Mouse (Mus musculus) adrenal gland, adult 2 months (tissue): ENCODE measurements around the gene Cps1. TPM values are rescaled to one million over a fixed set of nuclear protein-coding genes. Genes with fewer than 3 reads are reported as not detected.

Experiments used
- DNase-seq: peaks from one replicate; pipeline ENCODE4 v3.0.0; 2021
- long read RNA-seq: library from polyadenylated mRNA; stranded (forward); transcript quantifications from one replicate; pipeline ENCODE4 v2.0.0, GENCODE M21; 2021
- polyA plus RNA-seq: library from polyadenylated mRNA; depleted of rRNA; stranded (reverse); fragments of >200 nt; gene quantifications from 2 replicates; pipeline ENCODE4 v1.2.3, GENCODE M21; 2012; rRNA removed
- total RNA-seq, 2 experiments: library from RNA; stranded (reverse); gene quantifications; 2 replicates each; pipeline ENCODE4 v1.2.3; 2021

Cps1 gene
- total RNA-seq (1 to 10 TPM in 1 of 2 experiments, under 1 TPM in 1; 0.14 to 6.0 TPM), polyA plus RNA-seq (0.10 TPM in 1 of 2 replicates, not detected in the other)
- long read RNA-seq: 0 reads

DNA sequence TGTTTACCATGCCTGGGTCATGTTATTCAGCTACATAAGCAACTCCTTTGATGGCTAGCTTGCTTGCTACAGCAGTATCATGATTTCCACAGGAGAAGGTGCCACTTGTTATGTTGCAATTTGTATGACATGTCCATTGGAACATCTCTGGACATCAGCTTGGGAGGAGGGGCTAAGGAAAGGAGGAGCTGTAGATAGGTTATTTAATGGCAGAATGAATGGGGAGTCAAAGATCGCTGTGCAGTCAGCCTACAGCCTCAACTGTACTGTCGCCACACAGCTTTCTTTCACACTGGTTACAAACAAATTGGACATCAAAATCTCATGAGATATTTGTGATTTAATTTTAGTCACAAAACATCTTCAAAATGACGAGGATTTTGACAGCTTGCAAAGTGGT, at the start of gene Cps1:
Gene Cps1, plus strand, starts transcription at position 230 of the 400 bp plus-strand sequence.
- DNase-seq: no peak

DNA sequence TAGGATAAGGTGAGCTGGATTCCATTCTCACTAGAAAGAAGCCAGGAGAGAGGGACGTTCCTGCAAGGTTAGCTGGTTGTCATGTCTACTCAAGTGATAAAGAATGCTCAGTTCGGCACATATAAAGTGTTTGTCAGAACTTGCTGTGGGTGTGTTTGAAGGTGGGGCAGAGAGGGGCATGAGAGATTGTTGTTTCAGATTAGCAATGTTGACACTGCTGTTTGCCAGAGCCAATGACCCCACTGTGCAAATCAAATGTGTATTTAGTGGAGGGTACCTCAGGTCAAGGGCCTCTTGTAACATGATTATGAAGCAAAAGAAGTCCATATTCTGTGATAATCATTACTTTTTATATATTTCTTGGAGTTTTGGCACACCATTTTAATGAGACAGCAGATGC, 45.1 kb upstream of the Cps1 start:
- no peak for DNase-seq

- DNase-seq: no peak
These were observed 44.2 kb upstream of the Cps1 start for GRCm38 (mm10) chr1:67078666-67079065.

GRCm38 (mm10) chr1:67079146-67079545, 43.7 kb upstream of the Cps1 start:
- no peak for DNase-seq

- no peak for DNase-seq
These were observed 30.4 kb upstream of the Cps1 start for GRCm38 (mm10) chr1:67092473-67092872.

GRCm38 (mm10) chr1:67099215-67099614, 23.6 kb upstream of the Cps1 start:
- no peak for DNase-seq

- DNase-seq: no peak
These were observed 19.2 kb upstream of the Cps1 start for GRCm38 (mm10) chr1:67103476-67104248.

DNA sequence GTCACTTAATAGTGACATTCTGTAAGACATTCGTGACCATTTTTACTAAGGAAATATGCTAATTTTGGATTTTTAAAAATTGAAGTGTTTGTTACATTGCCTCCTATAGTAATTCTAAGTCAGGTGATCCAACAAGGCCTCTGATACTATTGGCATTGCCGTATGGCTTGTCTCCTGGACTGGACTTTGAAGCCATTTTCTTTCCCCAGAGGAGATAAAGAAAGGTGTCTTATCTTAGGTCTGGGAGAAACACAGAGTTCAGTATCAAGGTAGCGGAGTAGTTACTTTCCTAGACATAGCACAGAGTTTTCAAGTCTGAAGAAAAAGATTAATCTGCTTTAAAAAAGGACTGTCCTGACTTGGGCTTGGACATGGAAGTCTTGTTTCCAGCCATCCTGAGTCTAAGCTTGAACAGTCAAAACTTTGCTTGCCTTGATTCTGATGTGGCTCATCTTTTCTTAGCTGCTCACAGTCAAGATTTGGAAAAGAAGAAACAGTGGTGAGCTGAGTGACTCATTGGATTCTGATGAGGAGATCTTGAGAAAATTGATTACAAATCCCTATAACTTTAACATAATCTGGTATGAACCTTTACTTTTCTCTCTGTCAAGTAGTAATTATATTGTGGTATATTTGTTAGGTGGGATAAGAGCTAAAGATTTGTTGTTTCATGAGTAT, 11.1 kb upstream of the Cps1 start:
- no peak for DNase-seq

DNA sequence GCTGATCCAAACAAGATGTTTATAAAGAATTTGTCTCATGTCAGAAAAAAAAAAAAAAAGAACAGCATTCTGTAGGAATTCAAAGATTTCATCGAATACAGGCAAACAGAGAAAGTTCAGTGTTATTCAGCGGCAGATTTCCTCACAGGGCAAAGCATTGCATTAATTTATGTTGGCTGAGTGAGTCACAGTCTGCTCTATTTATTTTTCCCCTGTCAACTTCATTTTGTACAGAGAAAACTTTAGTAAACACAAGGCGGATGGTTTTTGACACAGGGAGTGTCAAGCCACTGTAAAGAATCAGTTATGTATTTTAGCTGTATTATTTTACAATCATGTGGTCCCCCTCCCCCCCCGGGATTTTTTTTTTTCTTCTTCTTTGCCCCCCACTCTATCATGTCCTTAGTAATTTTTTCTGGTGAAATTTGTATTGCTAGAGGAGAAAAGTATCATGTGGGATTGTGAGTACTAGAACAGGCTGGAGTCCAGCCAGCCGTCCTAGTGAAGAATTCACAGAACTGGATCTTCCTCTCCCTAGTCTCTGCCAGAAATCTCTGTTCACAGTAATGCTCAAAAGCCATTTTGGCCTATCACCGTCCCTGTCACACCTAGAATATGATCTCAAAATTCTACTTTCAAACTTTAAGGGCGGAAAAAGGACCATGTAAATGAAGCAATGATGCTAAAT, 9.3 kb upstream of the Cps1 start:
- peak; percentile 23 for DNase-seq

DNA sequence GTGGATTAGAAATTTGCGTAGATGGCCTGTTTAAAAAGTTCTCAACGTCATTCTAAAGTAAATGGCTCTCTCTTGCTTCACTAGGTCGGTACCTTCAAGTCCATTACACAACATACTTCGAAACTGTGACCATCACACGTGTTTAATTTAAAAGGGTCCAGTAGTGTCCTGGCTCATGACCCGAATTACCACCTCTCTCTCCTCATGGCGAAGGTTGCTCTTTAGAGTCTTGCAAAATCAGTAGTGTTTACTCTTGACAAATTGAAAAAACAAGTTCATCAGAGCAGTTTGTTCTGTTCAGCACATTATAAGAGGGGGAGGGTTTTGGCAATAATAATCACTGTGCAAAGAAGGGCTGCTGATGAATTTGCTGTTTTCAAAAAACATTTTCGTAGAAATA, 6.3 kb upstream of the Cps1 start:
- no peak for DNase-seq

DNA sequence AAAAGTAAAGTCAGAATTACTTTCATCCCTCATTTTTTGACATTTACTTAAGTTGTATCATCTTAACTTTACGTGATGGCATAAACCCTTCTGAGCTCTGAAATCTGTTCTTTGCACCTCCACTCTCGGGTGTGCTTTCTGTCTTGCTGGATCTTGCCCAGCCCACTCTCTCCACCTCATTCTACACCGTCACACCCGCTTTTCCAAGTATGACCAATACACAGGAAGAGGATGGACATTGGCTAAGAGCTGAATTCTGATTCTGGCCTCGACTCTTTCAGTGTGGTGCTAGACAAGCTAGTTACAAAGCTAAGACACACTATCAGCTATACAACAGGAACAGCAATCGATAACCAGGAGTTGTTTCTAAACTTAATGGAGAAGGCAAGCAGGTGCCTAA, 5.0 kb upstream of the Cps1 start:
- DNase-seq: no peak

DNA sequence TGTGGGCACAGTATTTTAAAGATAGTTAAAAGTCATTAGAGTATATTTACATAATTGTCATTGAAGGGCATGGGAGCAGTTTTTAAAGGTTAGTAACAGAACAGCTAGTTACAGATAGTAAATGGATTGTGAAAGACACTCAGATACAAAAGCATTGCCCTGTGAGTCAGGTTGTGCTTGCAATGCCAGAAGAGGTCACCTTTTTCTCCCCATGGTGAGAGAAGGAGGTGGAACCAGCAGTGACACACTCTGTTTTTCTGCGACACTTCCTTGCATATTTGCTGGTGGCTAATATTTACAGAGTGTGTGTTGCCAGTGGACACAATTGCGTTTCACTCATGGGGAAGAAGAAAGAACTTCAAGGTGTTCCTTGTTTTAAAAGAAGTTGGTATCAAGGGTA, 2.6 kb downstream of the Cps1 start:
- DNase-seq: peak; percentile 13

DNA sequence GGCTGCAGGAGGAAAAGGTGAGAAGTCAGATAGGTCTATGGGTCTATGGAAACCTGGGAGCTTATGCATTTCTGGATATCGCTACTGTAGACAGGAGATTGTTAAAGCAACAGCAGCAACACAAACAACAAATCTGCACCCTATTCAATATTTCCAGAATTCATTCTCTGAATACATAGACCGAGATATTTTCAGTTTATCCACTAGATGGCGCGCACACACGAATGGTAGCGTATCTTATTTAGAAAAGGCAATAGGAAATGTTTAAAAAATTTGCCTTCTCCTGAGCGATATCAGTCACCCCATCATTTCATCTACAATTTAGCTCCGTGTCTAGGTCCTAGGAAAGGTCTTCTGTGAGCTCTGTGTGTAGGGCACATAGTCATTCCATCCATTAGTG, 21.1 kb downstream of the Cps1 start:
- peak; percentile 6 for DNase-seq

- no peak for DNase-seq
These were observed 28.4 kb downstream of the Cps1 start for GRCm38 (mm10) chr1:67151246-67151645.

GRCm38 (mm10) chr1:67167283-67167682, 44.5 kb downstream of the Cps1 start:
- DNase-seq: no peak

DNA sequence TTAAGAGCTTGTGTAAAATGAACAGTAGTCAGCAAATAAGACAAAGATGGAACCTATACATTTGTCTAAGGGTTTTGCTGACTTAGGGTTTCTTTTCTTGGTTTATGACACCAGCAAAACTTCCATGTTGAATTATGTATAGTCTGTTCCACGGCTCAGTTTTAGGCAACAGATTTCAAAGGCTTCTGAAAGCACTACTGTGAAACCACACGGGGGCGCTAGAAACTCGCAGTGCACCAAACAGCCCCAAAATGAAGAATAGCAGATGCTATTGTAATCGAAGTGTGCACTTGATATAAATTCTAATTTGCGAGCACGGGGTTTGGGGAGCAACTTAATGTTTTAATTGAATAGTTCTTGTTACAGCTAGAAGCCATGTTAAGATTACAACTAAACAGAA, 58.3 kb downstream of the Cps1 start:
- peak; percentile 35 for DNase-seq

DNA sequence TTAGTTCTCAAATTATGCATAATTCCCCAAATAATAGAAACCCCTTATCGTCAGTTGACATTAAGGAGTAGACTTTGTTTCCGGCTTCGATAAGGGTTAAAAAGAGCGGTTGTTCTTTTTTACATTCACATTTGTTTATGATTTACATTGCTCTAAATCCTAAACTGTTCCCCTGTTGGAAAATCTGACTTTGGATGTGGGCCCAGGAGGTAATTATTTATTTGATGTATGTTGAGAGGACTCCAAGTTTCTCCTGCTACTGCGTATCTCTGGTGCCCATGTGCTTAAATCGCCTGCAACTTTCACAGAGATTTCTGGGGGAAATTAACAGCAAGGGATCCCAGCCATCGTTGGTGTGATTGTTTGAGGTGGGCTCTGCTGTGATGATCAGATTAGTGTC, 59.4 kb downstream of the Cps1 start:
- DNase-seq: no peak

DNA sequence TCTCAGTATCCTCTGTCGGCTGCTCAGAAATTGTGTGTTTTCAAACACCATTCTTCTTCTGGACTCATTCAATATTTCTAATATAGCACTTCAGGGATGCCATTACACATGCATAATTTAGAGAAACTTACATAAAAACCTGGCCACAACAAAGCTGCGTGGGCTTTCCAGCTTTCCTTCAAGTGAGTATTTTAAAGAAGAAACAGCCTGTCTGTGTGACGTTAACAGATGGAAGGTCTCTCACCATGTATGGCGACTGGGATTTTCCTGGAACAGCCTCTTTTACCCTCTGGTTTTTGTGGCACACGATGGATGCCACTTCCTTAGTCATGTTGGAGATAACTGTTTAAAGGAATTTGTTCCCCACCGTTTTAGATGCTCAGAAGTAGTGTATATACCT, 60.7 kb downstream of the Cps1 start:
- DNase-seq: no peak

DNA sequence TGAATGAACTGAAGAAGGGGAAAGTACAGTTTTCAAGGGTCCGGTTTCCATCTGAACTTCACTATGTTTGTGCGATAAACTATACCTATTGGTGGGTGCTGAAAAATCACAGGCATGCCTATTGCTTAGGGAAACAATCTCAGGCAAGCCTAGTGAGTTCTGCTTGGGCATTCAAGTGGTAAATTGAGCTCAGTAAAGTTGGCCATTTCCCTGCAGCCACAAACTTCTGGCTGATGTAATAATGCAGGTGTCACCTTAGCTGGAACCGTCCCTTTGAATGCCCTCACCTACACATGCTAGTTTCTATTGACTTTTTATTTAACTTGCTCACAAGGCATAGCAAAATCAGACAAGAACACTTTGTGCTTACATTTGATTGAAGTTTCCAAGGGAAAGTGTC, 61.3 kb downstream of the Cps1 start:
- no peak for DNase-seq

GRCm38 (mm10) chr1:67197335-67197734, 74.5 kb downstream of the Cps1 start:
- DNase-seq: no peak

DNA sequence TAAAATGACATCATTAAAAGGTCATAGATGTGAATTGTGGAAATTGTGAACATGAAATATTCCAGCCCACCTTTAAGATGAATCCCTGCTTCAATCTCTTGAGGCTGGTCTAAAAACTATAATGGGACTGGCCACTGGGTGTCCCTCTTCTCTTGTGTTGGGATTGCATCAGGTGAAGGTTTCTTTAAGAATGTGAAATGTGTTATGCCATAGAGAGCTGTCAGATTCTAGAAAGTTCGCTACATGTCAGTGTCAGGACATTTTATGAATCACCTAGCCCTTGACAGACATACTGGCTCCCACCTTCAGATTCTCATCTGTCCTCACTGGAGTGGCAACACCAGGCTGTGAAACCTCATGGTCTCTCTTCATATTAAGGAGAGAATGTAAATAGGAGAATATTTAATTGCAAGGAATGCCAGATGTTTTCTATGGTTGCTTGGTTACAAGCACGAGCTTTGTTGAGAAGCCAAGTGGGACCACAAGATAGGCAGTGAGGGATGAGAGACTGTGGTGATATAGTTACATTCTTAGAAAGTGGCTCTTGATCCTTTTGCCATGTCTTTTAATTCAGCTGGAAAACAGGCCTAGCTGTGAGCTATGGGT, 95.6 kb downstream of the Cps1 start:
- peak; percentile 26 for DNase-seq

DNA sequence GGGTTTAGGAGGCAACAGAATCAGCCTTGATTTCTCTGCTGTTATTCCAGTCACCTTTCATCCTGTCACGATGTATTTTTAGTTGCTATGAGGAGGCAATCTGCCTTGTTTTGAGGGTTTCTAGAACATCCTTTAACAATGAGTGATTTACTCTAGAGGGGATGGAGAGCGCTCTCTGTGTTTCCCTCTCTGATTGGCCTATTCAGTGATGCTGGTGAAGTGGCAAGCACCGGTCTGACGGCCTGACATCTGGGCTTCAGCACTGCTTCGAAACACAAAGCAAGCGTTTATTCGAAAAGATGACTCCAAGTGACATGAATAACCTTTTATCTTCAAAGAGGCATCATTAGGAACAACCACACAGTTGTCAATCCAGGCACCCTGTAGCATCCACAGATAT, 100.8 kb downstream of the Cps1 start:
- DNase-seq: no peak

DNA sequence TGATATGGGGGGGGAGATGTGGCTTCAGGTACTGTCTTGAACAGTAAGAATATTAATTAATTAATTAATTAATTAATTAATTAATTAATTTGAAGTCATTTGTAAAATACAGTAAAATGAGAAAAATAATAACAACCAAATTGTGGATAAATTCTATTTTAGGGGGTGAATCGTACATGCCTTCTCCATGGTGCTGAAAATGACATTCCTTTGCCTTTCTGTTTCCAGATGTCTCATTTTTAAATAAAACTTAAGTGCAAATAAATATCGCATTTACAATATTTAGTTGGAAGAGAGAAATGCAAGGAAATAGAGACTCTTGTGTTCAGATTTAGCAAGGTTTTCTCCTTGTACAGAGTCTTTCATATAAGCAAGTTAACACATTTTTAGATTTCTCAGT, 112.0 kb downstream of the Cps1 start:
- no peak for DNase-seq
